Mouse (Mus musculus) lung, embryonic 15.5 days (tissue): Measurements from ENCODE around the gene Myo18b. TPM values are rescaled to one million over a fixed set of nuclear protein-coding genes. Genes with fewer than 3 reads are reported as not detected.

Experiments used
- polyA plus RNA-seq: library from polyadenylated mRNA; unstranded; fragments of >200 nt; fragmentation: Nextera tagmentation; extraction: Ambion mirVana; gene quantifications from 2 replicates; pipeline ENCODE4 v1.2.1, GENCODE M21; 2015

Myo18b gene
- polyA plus RNA-seq, 1 experiment from 2014 or later: 1.3 TPM

Other genes with a start within 250 kb of the Myo18b start
- 13.7 and 20.6 TPM in 2 replicates for gene Grk3, start 119.4 kb upstream of the Myo18b start, polyA plus RNA-seq
- not detected in 2 replicates for gene Crybb2, start 173.8 kb upstream of the Myo18b start, polyA plus RNA-seq
- 0.42 and 0.57 TPM in 2 replicates for gene Crybb3, start 185.2 kb upstream of the Myo18b start, polyA plus RNA-seq